Mouse (Mus musculus) liver, adult 2 months (tissue): ENCODE data around the gene Dgkq. TPM values are rescaled to one million over a fixed set of nuclear protein-coding genes. Genes with fewer than 3 reads are reported as not detected.

ENCODE experiments used
- DNase-seq: peaks from one replicate; pipeline ENCODE4 v3.0.0-alpha.2; 2011; ENCODE audit warnings: low read depth, low spot score; ENCODE audit errors: extremely low read depth
- H3K27ac ChIP-seq: fragments of 200-500 bp; replicated peaks from 2 replicates; pipeline ENCODE4 v1.5.1; 2012; ENCODE audit warnings: low read depth, mild to moderate bottlenecking, control low read depth, inconsistent platforms, low read length; ENCODE audit not compliant: insufficient read depth
- H3K27me3 ChIP-seq: fragments of 200-500 bp; 2 replicates; pipeline ENCODE4 v1.6.1; 2012; ENCODE audit warnings: mild to moderate bottlenecking, moderate library complexity, low read length, inconsistent platforms; ENCODE audit not compliant: control insufficient read depth, insufficient read depth
- H3K36me3 ChIP-seq: fragments of 200-500 bp; 2 replicates; pipeline ENCODE4 v1.6.1; 2012; ENCODE audit warnings: low read length, inconsistent platforms; ENCODE audit not compliant: control insufficient read depth, insufficient read depth
- H3K4me1 ChIP-seq: fragments of 200-500 bp; 2 replicates; pipeline ENCODE4 v1.6.1; 2011; ENCODE audit warnings: low read length; ENCODE audit not compliant: control insufficient read depth, insufficient read depth
- H3K4me3 ChIP-seq: fragments of 200-500 bp; 2 replicates; pipeline ENCODE4 v1.5.1; 2011; ENCODE audit warnings: low read depth, mild to moderate bottlenecking, control low read depth, low read length, moderate library complexity; ENCODE audit not compliant: insufficient read depth
- H3K79me2 ChIP-seq: fragments of 200-500 bp; 2 replicates; pipeline ENCODE4 v1.6.1; 2012; ENCODE audit warnings: inconsistent platforms, mild to moderate bottlenecking, low read length, moderate library complexity; ENCODE audit not compliant: control insufficient read depth, insufficient read depth
- H3K9ac ChIP-seq: fragments of 200-500 bp; 2 replicates; pipeline ENCODE4 v1.6.1; 2012; ENCODE audit warnings: low read depth, mild to moderate bottlenecking, control low read depth, inconsistent platforms, low read length
- CTCF ChIP-seq: fragments of 200-500 bp; IDR thresholded peaks from 2 replicates; pipeline ENCODE4 v1.5.1; 2011; ENCODE audit warnings: low read depth, low read length, control low read depth
- POLR2A ChIP-seq: fragments of 200-500 bp; IDR thresholded peaks from 2 replicates; pipeline ENCODE4 v1.6.1; 2011; ENCODE audit warnings: low read length, control low read depth; ENCODE audit not compliant: insufficient read depth; ENCODE audit errors: extremely low read depth
- WGBS: fragments of 180-500 bp; shearing (Covaris S2); methylation state at CpG from one replicate; pipeline ENCODE4 v1.1.7; 2018; 5-methylcytosine and 5-hydroxymethylcytosine counted together
- polyA plus RNA-seq: library from polyadenylated mRNA; depleted of rRNA; stranded (reverse); fragments of >200 nt; gene quantifications from 2 replicates; pipeline ENCODE4 v1.2.3, GENCODE M21; 2012
- total RNA-seq: library from RNA; depleted of rRNA; stranded (reverse); fragments of >200 nt; gene quantifications from 2 replicates; pipeline ENCODE4 v1.2.3, GENCODE M21; 2014

The Dgkq gene
- total and polyA plus RNA-seq, 2 experiments: 16.3 to 28.2 TPM

GRCm38 (mm10) chr5:108650341-108650740, 19.1 kb downstream of the Dgkq start:
- H3K27me3 ChIP-seq: no peaks in the 10 kb centered on the region
- H3K36me3 ChIP-seq: peaks cover 44% of the 10 kb centered on the region
- no peaks in the 10 kb centered on the region for H3K79me2 ChIP-seq
- H3K27ac ChIP-seq: no peak overlapping the region
- WGBS: 93% methylated on average over 7 of the region's 7 CpGs
- no peak overlapping the region for H3K9ac ChIP-seq
- no peak overlapping the region for H3K4me3 ChIP-seq
- DNase-seq: no peak
- H3K4me1 ChIP-seq: no peaks in the 10 kb centered on the region
- TF ChIP-seq POLR2A (no peak), CTCF (no peak)

DNA sequence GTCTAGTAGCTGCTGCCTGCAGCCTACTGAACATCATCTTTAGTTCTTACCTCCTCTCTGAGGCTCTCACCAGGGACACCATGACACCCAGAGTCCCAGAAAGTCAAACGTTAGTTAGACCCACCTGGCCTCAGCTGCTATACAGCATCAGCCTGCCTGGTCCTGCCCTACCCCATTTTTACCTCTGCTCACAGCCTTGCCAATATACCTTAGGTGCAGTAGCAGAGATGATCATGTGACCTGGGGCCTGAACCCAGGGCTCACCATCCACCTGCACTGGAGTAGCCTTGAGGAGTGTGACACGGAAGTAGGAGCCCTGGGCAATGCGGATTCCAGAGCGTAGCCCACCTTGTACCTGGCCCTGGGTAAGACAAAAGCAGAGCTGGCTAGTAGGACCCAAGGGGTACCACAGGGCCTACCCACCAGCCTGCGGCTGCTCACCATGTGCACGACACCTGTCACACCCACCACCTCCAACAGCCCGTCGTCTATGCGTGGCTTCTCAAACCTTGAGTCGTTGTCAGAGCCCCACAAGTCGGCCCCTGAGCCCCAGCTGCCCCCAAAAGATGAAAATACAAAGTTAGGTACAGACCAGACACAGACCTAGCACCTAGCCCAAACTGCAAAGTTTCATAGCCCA, 20.4 kb downstream of the Dgkq start:
- peaks cover 35% of the 10 kb centered on the region for H3K36me3 ChIP-seq
- H3K4me3 ChIP-seq: no peak overlapping the region
- no peaks in the 10 kb centered on the region for H3K4me1 ChIP-seq
- H3K27me3 ChIP-seq: no peaks in the 10 kb centered on the region
- H3K27ac ChIP-seq: no peak overlapping the region
- no peak for TF ChIP-seq CTCF
- no peak for TF ChIP-seq POLR2A
- 93% methylated on average over 11 of the region's 11 CpGs for WGBS
- no peak overlapping the region for H3K9ac ChIP-seq
- H3K79me2 ChIP-seq: no peaks in the 10 kb centered on the region
- no peak for DNase-seq

DNA sequence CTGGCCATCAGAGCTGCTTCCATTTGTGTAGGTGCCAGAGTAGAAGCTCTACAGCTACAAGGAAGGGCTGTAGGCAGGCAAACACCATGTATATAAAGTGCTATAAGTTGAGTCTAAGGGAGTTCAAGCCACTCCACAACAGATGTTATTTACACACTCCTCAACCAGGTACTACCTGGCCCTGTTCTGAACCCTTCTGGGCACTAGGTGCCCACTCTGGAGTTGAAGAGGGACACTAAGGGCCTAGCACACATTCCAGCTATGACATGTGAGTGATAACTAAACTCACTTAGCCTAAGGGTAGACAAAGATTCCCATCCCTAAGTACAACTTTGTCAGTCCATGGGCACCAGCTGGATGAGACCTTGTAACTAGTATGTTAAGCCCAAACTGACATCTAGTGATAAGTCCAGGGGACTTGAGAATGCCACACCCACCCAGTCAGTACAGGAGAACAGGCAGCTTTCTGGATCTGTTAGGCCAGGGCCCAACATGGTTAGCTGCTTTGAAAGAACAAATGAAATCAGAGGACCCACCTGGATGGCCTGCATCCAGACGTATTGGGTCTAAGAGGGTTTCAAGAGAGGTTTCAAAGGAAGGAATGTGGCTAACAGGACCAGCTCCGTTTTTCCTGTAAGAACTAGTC, 21.5 kb downstream of the Dgkq start:
- WGBS: 93% methylated on average over 2 of the region's 2 CpGs
- TF ChIP-seq POLR2A: no peak
- no peak for TF ChIP-seq CTCF
- H3K36me3 ChIP-seq: peaks cover 32% of the 10 kb centered on the region; the same call in 1 of the 2 replicates
- DNase-seq: no peak
- no peaks in the 10 kb centered on the region for H3K79me2 ChIP-seq
- no peak overlapping the region for H3K4me3 ChIP-seq
- no peak overlapping the region for H3K27ac ChIP-seq
- no peak overlapping the region for H3K9ac ChIP-seq
- H3K27me3 ChIP-seq: no peaks in the 10 kb centered on the region
- H3K4me1 ChIP-seq: no peaks in the 10 kb centered on the region

DNA sequence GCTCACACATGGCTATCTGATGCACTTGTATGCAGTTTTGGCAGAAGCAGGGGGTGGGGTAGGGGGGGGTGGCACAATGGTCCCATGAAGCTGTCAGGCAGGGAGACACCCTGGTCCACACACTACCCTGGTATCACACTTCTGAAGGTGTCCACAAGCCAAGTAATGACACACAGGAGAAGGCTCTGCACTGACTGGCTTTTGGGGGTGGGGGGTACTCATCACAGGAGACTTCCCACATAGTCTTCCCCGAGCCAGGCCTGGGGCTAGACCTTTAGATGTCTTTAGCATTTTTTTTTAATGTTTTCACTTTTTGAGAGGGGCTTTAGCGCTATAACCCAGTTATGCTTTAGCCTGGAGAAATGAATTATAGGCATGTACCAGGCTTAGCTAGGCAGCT, 22.2 kb downstream of the Dgkq start:
- no peak for DNase-seq
- Histone ChIP-seq H3K4me3 (no peak overlapping the region), H3K36me3 (peaks cover 32% of the 10 kb centered on the region; the same call in 1 of the 2 replicates), H3K27ac (no peak overlapping the region), H3K9ac (no peak overlapping the region), H3K27me3 (no peaks in the 10 kb centered on the region), H3K4me1 (no peaks in the 10 kb centered on the region), H3K79me2 (no peaks in the 10 kb centered on the region)
- 89% methylated on average over 2 of the region's 2 CpGs for WGBS
- TF ChIP-seq CTCF (no peak), POLR2A (no peak)

DNA sequence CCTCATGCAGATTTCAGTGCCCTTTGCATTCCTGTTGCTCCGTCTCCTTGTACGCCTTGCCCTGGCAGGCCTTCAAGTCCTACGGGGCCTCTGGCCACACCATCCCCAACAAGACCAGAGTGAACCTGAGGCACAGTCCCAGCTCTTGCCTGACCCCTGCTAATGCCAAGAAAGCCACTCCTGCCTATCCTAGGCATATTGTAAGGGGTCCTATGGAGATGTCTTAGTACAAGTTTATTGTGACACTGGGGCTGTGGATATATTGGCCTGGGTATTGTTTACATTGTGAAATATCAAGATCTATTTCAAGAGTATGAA, 23.2 kb downstream of the Dgkq start:
- Histone ChIP-seq H3K4me1 (no peaks in the 10 kb centered on the region), H3K79me2 (no peaks in the 10 kb centered on the region)

More for the DNA sequence above, 23.2 kb downstream of the Dgkq start:
- H3K4me3 ChIP-seq: no peak overlapping the region
- H3K27me3 ChIP-seq: no peaks in the 10 kb centered on the region
- DNase-seq: no peak
- H3K36me3 ChIP-seq: peaks cover 34% of the 10 kb centered on the region; the same call in 1 of the 2 replicates
- H3K27ac ChIP-seq: no peak overlapping the region
- no peak for TF ChIP-seq POLR2A
- TF ChIP-seq CTCF: no peak
- 50% methylated on average over 3 of the region's 3 CpGs for WGBS
- no peak overlapping the region for H3K9ac ChIP-seq
